Mouse (Mus musculus): ENCODE results near the gene Slc22a16.
"Not testable (repeated sequence)": the region's sequence is repeated elsewhere in the genome, so short reads cannot be mapped to it uniquely, and the experiment has no call there.

The Slc22a16 gene

DNA sequence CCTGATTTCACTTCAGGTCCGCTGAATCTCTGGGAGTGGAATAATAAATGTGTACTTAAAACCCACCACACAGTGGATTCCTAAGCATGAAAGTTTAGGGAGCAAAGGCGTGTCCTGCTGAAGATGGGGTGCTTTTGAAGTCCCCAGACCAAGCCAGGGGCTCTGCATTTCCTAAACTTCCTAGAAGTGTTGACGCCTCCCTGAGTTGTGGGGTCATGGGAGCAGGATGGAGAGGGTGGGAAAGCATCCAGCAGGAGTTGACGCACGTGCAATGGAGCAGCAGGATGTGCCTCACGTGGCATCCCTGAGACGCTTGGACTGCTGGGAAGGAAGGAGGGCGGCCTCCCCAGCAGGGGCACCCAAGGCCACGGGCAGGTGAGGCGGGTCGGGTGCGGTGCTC lies at the start of gene Slc22a16:
Slc22a16 (plus strand) TSS at position 301 of the 400 bp plus-strand sequence.
- DNase-seq, result no peak

GRCm38 (mm10) chr10:40521579-40521978 lies 48.6 kb upstream of the Slc22a16 start:
- DNase-seq, result no peak

GRCm38 (mm10) chr10:40523312-40523975 lies 46.7 kb upstream of the Slc22a16 start:
- DNase-seq, result no peak

DNA sequence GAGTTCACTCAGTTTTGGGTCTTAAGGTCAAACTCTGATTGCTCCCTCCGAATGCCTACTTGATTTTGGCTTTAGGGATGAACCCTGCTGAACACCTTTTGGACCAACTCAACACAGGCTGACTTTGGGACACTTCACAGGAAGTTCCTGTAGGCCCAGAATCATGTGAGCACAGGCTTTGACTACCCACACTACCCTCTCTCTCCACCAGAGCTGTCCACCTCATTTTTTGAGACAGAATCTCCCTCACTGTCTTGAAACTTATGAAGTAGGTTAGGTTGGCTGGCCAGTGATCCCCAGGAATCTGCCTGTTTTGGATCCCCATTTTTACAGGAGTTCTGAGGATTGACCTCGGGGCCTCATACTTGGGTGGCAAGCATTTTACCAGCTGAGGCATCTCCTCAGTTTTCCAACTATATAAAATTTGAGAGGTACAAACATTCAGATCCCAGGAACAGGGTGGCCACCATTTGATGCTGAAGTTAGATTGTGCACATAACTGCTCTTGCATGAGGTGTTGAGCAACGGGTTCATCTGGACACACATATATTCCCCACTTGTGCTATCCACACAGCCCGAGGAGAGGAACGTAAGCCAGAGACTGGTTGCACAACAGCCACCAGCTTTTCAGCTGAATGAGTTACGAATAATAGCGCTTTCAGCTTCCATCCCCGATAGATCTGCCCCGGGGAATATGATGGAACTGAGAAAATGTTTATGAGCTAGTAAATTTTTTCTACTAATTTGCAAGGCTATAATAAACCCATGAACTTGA lies 45.9 kb upstream of the Slc22a16 start:
- DNase-seq, result no peak

DNA sequence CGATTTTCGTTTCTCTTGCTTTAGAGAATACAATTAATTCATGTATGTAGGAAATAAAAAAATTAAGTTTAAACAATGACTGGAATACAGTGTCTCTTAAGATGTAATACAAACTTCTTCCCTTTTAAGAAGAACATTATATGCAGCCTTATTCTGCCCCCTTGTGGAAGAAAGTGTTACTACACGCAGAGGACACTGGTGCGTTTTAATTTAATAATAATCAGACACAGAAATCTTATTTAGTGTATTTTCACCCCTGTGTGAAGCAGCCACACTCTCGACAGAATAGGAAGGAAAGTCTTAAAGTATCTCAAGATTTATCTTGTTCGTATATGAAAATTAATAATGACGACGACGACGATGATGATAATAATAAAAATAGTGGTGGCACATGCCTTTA lies 45.1 kb upstream of the Slc22a16 start:
- DNase-seq, result no peak

- DNase-seq, result no peak
Measured at GRCm38 (mm10) chr10:40525616-40526155, 44.5 kb upstream of the Slc22a16 start.

DNA sequence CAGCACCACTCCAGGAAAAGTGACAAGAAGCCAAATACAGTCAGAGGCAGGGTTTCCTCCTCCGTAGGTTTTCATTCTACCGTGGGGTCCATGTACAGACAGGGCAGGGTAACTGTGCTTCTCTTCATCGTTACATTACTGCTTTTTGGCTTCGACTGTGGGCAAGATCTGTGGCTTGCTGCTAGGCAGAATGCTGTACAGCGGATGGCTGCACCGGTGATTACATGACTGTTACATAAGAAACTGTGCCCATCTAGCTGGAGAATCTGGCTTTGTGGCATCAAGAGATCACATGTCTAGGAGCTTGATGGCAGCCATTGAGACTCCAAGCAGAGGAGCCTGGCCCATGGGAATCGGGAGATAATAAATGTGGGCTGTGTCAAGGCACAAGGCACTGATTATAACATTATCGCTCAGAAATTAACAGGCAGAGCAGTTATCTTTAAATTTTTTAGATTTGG lies 43.8 kb upstream of the Slc22a16 start:
- DNase-seq, result no peak

DNA sequence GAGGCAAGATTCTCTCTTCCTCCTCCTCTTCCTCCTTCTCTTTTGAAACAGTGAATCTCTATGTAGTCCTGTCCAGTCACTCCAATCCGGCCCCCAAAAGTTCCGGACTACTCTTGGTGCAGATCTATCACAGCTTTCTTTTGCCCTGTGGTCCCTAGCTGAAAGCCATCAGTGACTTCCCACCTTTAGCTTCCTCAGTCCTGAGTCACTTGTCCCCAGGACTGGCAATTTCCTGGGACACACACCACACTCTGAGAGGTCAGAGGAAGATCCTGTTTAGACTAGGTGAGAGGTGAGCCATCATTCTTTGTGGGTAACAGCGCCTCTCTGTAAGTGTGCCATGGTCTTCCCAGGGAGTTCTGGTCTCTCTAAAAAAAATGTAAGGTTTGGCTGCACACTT lies 43.1 kb upstream of the Slc22a16 start:
- no peak for DNase-seq

DNA sequence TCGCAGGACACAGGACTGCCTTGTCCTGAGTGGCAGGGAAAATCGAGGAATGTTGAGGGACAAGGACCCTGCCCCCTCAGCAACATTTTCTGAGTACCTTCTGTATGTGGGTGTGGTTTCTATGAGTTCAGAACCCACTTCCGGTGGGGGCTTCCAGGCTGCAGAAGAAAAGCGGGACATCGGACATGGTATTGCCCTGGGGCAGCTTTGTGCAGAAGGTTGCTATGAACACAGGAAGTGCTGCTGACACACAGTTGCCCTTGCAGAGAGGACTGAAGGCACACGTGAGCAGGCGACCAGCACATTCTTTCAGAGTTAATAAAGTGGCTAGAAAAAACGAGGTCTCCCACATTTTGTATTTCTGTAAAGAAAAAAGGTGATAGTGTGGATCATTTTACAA lies 42.6 kb upstream of the Slc22a16 start:
- no peak for DNase-seq

DNA sequence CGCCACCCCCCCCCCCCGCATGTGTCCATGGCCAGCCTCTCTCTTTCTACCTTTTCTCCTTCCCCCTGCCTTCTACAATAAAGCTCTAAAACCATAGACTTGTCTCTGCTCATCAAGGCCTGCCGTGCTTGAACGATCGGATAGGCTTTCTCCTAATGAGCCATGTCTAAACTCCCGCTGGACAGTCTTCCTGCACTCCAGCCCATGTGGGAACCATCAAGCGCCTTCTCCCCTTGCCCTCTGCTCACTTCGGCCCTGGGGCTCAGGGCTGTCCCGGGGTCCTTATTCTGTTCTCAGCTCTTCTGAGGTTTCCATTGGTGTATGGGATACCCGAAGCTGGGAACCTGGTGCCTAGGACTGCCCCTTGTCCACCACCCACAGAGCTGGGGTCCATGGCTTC lies 41.5 kb upstream of the Slc22a16 start:
- no peak for DNase-seq

GRCm38 (mm10) chr10:40529617-40530016 lies 40.5 kb upstream of the Slc22a16 start:
- no peak for DNase-seq

DNA sequence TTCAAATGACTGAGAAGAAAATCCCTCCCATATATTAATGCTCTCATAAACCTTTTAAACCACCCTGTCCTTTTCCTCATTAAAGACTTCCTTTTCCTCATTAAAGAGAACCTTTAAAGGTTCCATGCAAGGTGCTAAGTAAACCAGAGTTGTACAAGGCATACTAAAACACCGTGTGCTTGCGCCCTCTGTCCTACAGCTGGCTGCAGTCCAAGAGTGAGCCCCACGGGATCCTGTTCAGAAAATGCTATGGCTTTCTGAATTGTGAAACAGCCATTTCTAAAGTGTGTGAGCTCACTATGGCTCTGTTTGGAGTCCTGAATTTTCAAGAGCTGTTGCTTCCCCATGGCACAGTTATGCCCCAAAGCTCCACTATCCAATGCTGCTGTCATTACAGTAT lies 39.5 kb upstream of the Slc22a16 start:
- DNase-seq, result no peak

DNA sequence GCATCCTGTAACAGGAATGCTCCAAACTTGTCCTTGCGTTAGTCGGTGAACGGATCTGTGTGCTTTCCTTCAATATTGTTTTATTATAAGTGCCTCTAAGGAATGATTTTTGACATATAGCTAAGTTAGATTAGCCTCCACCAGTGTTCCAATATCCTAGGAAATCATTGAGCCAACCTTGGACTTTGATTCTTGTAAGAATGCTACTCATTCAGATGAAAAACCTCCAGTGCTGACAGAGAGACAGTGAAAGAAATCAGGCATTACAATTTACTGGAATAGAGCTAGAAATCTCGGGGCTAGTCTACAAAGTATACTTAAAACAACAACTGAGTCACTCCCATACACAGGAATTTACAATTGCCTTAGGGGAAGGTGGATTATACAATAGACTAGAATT lies 37.5 kb upstream of the Slc22a16 start:
- DNase-seq, result not testable (repeated sequence)

DNA sequence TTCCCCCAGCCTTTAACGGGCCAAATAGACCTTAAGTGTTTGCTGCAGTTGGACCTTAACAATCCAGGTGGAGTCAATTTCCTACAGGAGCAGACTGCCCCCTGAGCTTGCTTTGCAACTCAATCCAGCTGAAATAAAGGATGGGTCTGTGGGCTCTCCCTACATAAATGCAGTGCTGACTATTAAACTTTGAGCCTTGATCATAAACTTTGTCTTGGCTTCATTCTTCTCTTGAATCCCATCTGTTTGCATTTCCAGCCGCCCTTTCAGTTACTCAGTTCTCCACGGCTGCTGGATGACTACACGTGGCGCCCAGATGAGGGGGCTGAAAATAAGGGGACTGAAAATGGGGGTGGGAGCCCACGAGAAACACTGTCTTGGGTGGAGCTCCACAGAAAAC lies 28.8 kb upstream of the Slc22a16 start:
- no peak for DNase-seq

GRCm38 (mm10) chr10:40549317-40549716 lies 20.8 kb upstream of the Slc22a16 start:
- no peak for DNase-seq

DNA sequence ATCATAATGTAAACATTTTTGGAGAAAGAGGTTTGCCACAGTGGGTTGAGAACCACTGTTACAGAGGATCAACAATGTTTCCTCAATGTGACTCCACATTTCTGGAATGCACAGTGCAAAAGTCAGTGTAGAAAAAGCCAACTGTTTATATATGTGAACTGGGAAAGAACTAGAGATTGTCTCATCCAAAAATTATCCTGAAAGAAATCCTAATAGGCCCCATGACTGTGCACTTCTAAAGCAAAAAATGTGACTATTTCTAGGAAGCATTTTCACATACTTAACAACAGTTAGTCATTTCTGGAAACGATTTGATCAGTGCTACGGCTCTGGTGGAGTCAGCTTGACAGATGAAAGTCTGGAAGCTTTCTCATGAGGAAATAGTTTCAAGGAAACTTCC lies 18.3 kb upstream of the Slc22a16 start:
- no peak for DNase-seq

GRCm38 (mm10) chr10:40565695-40566094 lies 4.4 kb upstream of the Slc22a16 start:
- DNase-seq, result not testable (repeated sequence)

DNA sequence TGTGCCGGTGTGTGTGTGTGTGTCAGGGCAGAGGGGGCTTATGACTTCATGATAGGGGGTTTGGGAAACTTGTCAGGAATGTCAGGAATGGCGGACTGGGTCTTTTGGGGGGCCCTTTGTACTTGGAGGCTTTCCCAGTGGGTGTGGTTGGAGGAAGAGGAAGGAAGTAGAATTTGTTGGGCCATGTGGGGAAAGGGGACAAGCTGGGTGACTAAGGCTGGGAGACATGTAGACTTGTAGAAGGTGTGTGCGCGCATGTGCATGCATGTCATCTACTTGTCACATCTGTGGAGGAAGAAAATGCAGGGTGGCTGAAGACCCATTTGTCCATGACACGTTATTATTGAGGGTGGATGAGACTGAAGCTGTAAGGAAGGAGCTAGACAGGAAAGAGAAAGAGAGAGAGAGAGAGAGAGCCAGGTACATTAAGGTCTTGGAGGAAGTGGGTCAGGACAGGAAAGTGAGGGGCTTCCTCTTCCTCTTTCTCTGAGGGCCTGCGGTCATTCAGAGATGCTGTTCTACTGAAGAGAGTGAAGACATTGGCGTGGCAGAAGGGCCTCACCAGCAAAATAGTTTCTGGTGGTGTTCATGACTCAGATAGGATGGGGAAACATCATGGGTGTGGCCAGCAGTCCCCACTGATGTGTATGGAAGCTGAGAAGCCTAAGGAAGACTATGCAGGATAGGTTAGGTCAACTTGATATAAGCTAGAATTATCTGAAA lies 5.9 kb downstream of the Slc22a16 start:
- DNase-seq, result no peak

GRCm38 (mm10) chr10:40583584-40584255 lies 13.6 kb downstream of the Slc22a16 start:
- DNase-seq, result no peak

DNA sequence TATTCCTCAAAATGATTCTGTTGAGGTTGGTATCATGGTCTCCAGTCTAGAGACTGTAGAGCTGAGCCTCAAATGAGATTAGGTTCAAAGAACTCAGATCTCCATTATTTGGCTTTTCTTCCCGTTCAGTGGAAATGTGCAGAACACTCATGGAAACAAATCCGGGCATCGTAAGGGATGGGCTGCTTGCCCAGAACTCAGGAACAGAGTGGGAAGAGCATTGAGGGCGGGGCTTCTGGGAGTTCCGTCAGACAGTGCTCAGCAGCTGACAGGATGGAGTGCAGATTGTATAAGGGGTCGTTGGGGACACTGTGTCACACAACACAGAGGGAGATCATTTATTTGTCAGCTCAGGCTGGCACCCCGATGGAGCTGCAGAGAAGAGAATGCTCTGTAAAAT lies 22.1 kb downstream of the Slc22a16 start:
- no peak for DNase-seq

DNA sequence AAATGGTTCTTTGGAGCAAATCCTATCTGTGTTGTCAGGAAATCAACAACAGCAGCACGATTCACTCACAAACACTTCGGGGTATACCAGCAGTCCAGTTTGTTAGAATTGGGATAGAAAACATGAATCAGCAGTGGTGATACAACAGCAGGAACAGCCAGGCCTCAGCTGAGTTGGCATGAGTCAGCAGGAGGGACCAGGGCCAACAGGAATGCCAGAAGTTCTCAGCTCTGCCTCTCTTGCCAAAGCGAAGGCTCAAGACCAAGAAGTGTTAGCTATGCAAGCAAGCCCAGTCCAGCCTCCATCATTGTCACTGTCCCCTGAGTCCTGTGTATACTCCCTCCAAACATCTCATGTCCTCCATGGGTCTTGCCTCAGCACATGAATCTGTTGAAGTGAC lies 27.0 kb downstream of the Slc22a16 start:
- DNase-seq, result no peak

DNA sequence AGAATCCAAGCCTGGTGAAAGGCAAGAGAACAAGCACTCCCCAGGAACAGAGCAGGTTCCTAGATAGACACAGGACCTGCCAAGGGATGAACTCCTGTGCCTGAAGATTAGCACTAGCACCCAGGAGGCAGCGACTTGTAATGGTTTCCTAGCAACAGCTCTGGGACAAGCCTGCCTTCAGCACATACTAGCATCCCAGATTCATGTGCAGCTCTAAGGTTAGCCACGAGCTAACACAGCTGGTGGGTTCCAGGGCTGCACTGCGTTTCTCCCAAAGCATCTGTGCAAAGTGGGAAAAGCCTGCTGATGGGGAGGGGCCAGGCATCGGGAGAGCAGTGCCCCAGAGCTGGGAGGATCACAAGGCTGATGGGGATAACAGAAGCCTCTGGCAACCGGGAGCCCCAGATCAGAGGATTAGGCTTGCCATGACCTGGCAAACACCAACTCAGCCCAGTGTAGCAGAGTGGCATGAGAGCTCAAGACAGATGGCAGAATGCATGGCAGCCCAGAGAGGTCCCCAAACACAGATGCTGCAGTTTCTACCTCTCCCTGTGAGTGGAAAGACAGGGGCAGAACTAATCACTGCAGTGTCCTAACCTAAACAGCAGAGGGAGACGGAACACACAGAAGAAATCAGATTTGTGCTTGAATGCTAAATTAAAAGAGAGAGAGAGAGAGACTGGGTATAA lies 34.7 kb downstream of the Slc22a16 start:
- no peak for DNase-seq
